Mouse (Mus musculus): ENCODE measurements at regions not wholly inside any gene's neighbourhood (a gene's known extent, or its start where the extent isn't known, plus 50 kb on each side); places are given as distances from the start of the nearest gene placed in this dataset.

DNA sequence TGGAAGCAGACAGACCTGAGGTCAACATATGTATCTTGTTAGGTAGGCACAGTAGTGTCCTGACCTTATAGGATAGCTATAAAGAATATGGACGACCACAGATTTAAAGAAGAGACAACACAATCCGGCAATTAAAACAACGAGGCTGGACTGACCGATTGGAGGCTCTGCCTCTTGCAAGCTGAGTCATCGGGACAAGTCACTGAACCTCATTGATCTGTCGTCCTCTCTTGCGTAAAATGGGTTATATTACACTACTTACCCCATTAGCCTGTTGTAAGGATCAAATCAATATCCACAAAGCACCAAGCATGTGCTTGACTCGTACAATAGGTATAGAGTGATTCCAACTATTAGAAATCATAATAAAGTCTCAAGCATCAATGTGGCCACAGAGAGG, 81.1 kb upstream of the Lmo4 start:
- TF ChIP-seq CTCF (IDR thresholded peaks at IDR 0.05; ENCODE audit: borderline replicate concordance, insufficient read depth, low read length) (no peak), POLR2A (IDR thresholded peaks at IDR 0.05; ENCODE audit: low read depth, low read length) (no peak)
